Mouse (Mus musculus): ENCODE results near the gene Tmco1. TPM values are rescaled to one million over a fixed set of nuclear protein-coding genes. Genes with fewer than 3 reads are reported as not detected.

Tmco1 gene
- polyA plus RNA-seq, 1 experiment from 2014 or later: 72.0 TPM

DNA sequence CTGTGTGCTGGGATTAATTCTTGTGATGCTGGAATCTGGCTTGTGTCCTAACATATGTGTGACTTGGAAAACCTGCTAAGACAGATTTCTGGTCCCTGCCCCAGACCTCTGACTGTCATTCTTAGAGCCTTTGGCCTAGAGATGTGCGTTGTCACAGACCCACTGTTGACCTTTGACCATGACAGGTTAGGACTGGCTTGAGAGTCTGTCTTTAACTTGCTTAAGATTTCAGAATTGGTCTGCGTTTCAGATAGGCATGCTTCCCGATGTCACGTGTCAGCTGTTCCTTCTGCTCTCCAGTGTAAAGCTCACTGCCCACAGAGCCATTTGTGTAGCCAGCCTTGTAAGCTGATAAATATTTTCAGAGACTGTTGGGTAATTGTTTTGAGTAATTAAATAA, 54.6 kb downstream of the Tmco1 start:
- H3K4me1 ChIP-seq (replicated peaks; ENCODE audit: control insufficient read depth, insufficient read depth, low read length): no peaks in the 10 kb centered on the region
- peaks cover 46% of the 10 kb centered on the region for H3K36me3 ChIP-seq (replicated peaks; ENCODE audit: control insufficient read depth, insufficient read depth)
- no peak overlapping the region for H3K4me3 ChIP-seq (replicated peaks; ENCODE audit: low read length)
- H3K9me3 ChIP-seq (ENCODE audit: control insufficient read depth, low read length): no peaks in the 10 kb centered on the region
- no peak overlapping the region for H3K4me2 ChIP-seq (replicated peaks)
- WGBS: 86% methylated on average over 4 of the region's 4 CpGs
- ATAC-seq (ENCODE audit: low FRiP score) (no peak), DNase-seq (ENCODE audit: low spot score) (no peak)
- no peak overlapping the region for H3K27ac ChIP-seq
- H3K27me3 ChIP-seq (ENCODE audit: control insufficient read depth, insufficient read depth, low read length): no peaks in the 10 kb centered on the region
- no peak overlapping the region for H3K9ac ChIP-seq

DNA sequence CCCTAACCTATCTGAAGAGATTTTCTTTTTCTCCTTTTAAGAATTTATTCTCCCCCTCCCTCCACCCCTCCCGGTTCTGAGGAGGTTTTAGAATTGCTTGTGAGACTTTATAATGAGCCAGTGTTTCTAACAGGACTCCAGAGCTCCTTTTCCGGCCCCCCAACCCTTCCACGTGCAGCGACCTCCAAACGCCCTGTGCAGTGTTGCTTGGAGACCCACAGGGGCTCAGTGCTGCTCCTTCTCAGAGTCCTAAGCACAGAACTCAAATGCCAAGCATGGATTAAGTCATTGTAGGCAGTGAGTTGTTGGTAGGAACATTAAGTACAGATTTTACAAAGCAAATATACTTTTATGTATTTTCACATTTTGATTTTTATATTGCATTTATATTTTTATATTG, 55.1 kb downstream of the Tmco1 start:
- no peak overlapping the region for H3K27ac ChIP-seq
- no peak for DNase-seq (ENCODE audit: low spot score)
- H3K4me3 ChIP-seq (replicated peaks; ENCODE audit: low read length): no peak overlapping the region
- H3K4me1 ChIP-seq (replicated peaks; ENCODE audit: control insufficient read depth, insufficient read depth, low read length): no peaks in the 10 kb centered on the region
- no peak overlapping the region for H3K4me2 ChIP-seq (replicated peaks)
- no peaks in the 10 kb centered on the region for H3K9me3 ChIP-seq (ENCODE audit: control insufficient read depth, low read length)
- WGBS: 49% methylated on average over 5 of the region's 5 CpGs
- H3K27me3 ChIP-seq (ENCODE audit: control insufficient read depth, insufficient read depth, low read length): no peaks in the 10 kb centered on the region
- 0 out of 2 replicates have a peak, but pooled peaks have one; percentile 37 for ATAC-seq (ENCODE audit: low FRiP score)
- H3K36me3 ChIP-seq (replicated peaks; ENCODE audit: control insufficient read depth, insufficient read depth): peaks cover 46% of the 10 kb centered on the region
- no peak overlapping the region for H3K9ac ChIP-seq

- no peak for DNase-seq (ENCODE audit: low spot score)
- no peaks in the 10 kb centered on the region for H3K27me3 ChIP-seq (ENCODE audit: control insufficient read depth, insufficient read depth, low read length)
- no peak overlapping the region for H3K4me2 ChIP-seq (replicated peaks)
- H3K27ac ChIP-seq: no peak overlapping the region
- H3K9me3 ChIP-seq (ENCODE audit: control insufficient read depth, low read length): no peaks in the 10 kb centered on the region
- no peak for ATAC-seq (ENCODE audit: low FRiP score)
- H3K36me3 ChIP-seq (replicated peaks; ENCODE audit: control insufficient read depth, insufficient read depth): peaks cover 40% of the 10 kb centered on the region
- no peak overlapping the region for H3K4me3 ChIP-seq (replicated peaks; ENCODE audit: low read length)
- no peaks in the 10 kb centered on the region for H3K4me1 ChIP-seq (replicated peaks; ENCODE audit: control insufficient read depth, insufficient read depth, low read length)
- H3K9ac ChIP-seq: no peak overlapping the region
- WGBS: 91% methylated on average over 7 of the region's 7 CpGs
Measured at GRCm38 (mm10) chr1:167365808-167366207, 57.6 kb downstream of the Tmco1 start.

GRCm38 (mm10) chr1:167366621-167367020, 58.4 kb downstream of the Tmco1 start:
- no peaks in the 10 kb centered on the region for H3K9me3 ChIP-seq (ENCODE audit: control insufficient read depth, low read length)
- peaks cover 40% of the 10 kb centered on the region for H3K36me3 ChIP-seq (replicated peaks; ENCODE audit: control insufficient read depth, insufficient read depth)
- 94% methylated on average over 6 of the region's 6 CpGs for WGBS
- no peaks in the 10 kb centered on the region for H3K27me3 ChIP-seq (ENCODE audit: control insufficient read depth, insufficient read depth, low read length)
- no peak overlapping the region for H3K9ac ChIP-seq
- DNase-seq (ENCODE audit: low spot score): no peak
- no peaks in the 10 kb centered on the region for H3K4me1 ChIP-seq (replicated peaks; ENCODE audit: control insufficient read depth, insufficient read depth, low read length)
- H3K4me2 ChIP-seq (replicated peaks): no peak overlapping the region
- no peak for ATAC-seq (ENCODE audit: low FRiP score)
- no peak overlapping the region for H3K4me3 ChIP-seq (replicated peaks; ENCODE audit: low read length)
- H3K27ac ChIP-seq: no peak overlapping the region

DNA sequence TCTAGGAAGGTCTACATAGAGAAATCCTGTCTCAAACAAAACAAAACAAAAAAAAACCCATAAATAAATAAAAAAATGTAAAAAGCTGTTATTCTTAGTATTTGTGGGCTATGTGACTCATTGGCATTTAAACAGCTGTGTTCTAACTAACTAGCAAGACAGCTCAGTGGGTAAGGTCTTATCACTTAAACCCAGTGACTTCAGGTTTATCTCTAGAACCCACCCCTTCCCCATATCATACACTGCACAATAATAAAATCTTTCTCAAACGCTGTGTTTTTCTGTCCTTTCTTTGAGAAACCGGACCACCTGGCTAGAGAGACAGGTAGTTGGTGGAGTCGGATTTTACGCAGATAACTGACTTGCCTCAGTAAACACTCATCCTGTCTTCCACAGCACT, 59.8 kb downstream of the Tmco1 start:
- H3K27ac ChIP-seq: no peak overlapping the region
- peaks cover 38% of the 10 kb centered on the region for H3K36me3 ChIP-seq (replicated peaks; ENCODE audit: control insufficient read depth, insufficient read depth)
- no peak overlapping the region for H3K4me2 ChIP-seq (replicated peaks)
- ATAC-seq (ENCODE audit: low FRiP score): no peak
- H3K4me3 ChIP-seq (replicated peaks; ENCODE audit: low read length): no peak overlapping the region
- H3K4me1 ChIP-seq (replicated peaks; ENCODE audit: control insufficient read depth, insufficient read depth, low read length): no peaks in the 10 kb centered on the region
- H3K9me3 ChIP-seq (ENCODE audit: control insufficient read depth, low read length): no peaks in the 10 kb centered on the region
- H3K9ac ChIP-seq: no peak overlapping the region
- no peaks in the 10 kb centered on the region for H3K27me3 ChIP-seq (ENCODE audit: control insufficient read depth, insufficient read depth, low read length)
- no peak for DNase-seq (ENCODE audit: low spot score)
- WGBS: 94% methylated on average over 4 of the region's 4 CpGs

- no peak for ATAC-seq (ENCODE audit: low FRiP score)
- no peaks in the 10 kb centered on the region for H3K4me1 ChIP-seq (replicated peaks; ENCODE audit: control insufficient read depth, insufficient read depth, low read length)
- H3K4me3 ChIP-seq (replicated peaks; ENCODE audit: low read length): no peak overlapping the region
- H3K9me3 ChIP-seq (ENCODE audit: control insufficient read depth, low read length): no peaks in the 10 kb centered on the region
- no peaks in the 10 kb centered on the region for H3K27me3 ChIP-seq (ENCODE audit: control insufficient read depth, insufficient read depth, low read length)
- no peak overlapping the region for H3K4me2 ChIP-seq (replicated peaks)
- no peak overlapping the region for H3K27ac ChIP-seq
- no peak for DNase-seq (ENCODE audit: low spot score)
- 86% methylated on average over 7 of the region's 7 CpGs for WGBS
- H3K36me3 ChIP-seq (replicated peaks; ENCODE audit: control insufficient read depth, insufficient read depth): peaks cover 43% of the 10 kb centered on the region
- H3K9ac ChIP-seq: no peak overlapping the region
Measured at GRCm38 (mm10) chr1:167368513-167368912, 60.3 kb downstream of the Tmco1 start.

GRCm38 (mm10) chr1:167369905-167370304, 61.7 kb downstream of the Tmco1 start:
- ATAC-seq (ENCODE audit: low FRiP score): no peak
- 13% methylated on average over 7 of the region's 7 CpGs for WGBS
- no peak overlapping the region for H3K4me2 ChIP-seq (replicated peaks)

GRCm38 (mm10) chr1:167372739-167373138, 64.6 kb downstream of the Tmco1 start:
- no peak overlapping the region for H3K27ac ChIP-seq

More at GRCm38 (mm10) chr1:167369905-167370304, 61.7 kb downstream of the Tmco1 start:
- peak; percentile 80 for DNase-seq (ENCODE audit: low spot score)
- Histone ChIP-seq H3K4me1 (replicated peaks; ENCODE audit: control insufficient read depth, insufficient read depth, low read length) (0 out of 2 replicates have a peak, but pooled peaks cover 5% of the 10 kb centered on the region), H3K27ac (no peak overlapping the region), H3K27me3 (ENCODE audit: control insufficient read depth, insufficient read depth, low read length) (no peaks in the 10 kb centered on the region), H3K9me3 (ENCODE audit: control insufficient read depth, low read length) (no peaks in the 10 kb centered on the region), H3K36me3 (replicated peaks; ENCODE audit: control insufficient read depth, insufficient read depth) (peaks cover 46% of the 10 kb centered on the region), H3K9ac (no peak overlapping the region), H3K4me3 (replicated peaks; ENCODE audit: low read length) (no peak overlapping the region)

GRCm38 (mm10) chr1:167374003-167374784, 66.0 kb downstream of the Tmco1 start:
- Histone ChIP-seq H3K4me1 (replicated peaks; ENCODE audit: control insufficient read depth, insufficient read depth, low read length) (0 out of 2 replicates have a peak, but pooled peaks cover 5% of the 10 kb centered on the region), H3K36me3 (replicated peaks; ENCODE audit: control insufficient read depth, insufficient read depth) (peaks cover 26% of the 10 kb centered on the region), H3K4me3 (replicated peaks; ENCODE audit: low read length) (no peak overlapping the region), H3K27ac (no peak overlapping the region), H3K4me2 (replicated peaks) (no peak overlapping the region), H3K27me3 (ENCODE audit: control insufficient read depth, insufficient read depth, low read length) (no peaks in the 10 kb centered on the region), H3K9ac (no peak overlapping the region), H3K9me3 (ENCODE audit: control insufficient read depth, low read length) (no peaks in the 10 kb centered on the region)
- WGBS: 22% methylated on average over 15 of the region's 15 CpGs
- DNase-seq (ENCODE audit: low spot score): no peak
- no peak for ATAC-seq (ENCODE audit: low FRiP score)

More at GRCm38 (mm10) chr1:167372739-167373138, 64.6 kb downstream of the Tmco1 start:
- no peaks in the 10 kb centered on the region for H3K9me3 ChIP-seq (ENCODE audit: control insufficient read depth, low read length)
- H3K36me3 ChIP-seq (replicated peaks; ENCODE audit: control insufficient read depth, insufficient read depth): peaks cover 32% of the 10 kb centered on the region
- H3K4me1 ChIP-seq (replicated peaks; ENCODE audit: control insufficient read depth, insufficient read depth, low read length): 0 out of 2 replicates have a peak, but pooled peaks cover 5% of the 10 kb centered on the region
- H3K9ac ChIP-seq: no peak overlapping the region
- no peak overlapping the region for H3K4me3 ChIP-seq (replicated peaks; ENCODE audit: low read length)
- H3K4me2 ChIP-seq (replicated peaks): no peak overlapping the region
- DNase-seq (ENCODE audit: low spot score) (no peak), ATAC-seq (ENCODE audit: low FRiP score) (no peak)
- no peaks in the 10 kb centered on the region for H3K27me3 ChIP-seq (ENCODE audit: control insufficient read depth, insufficient read depth, low read length)
- WGBS: 94% methylated on average over 7 of the region's 7 CpGs
